Mouse (Mus musculus) myocyte (in vitro differentiated cells): ENCODE results near the gene Ctnnal1.

ENCODE experiments used
- CEBPB ChIP-seq: IDR thresholded peaks from 2 replicates; pipeline ENCODE4 v1.6.1; 2011; ENCODE audit warnings: mild to moderate bottlenecking, moderate library complexity; ENCODE audit not compliant: poor library complexity, insufficient read depth, severe bottlenecking
- E2F4 ChIP-seq: IDR thresholded peaks from one replicate; pipeline ENCODE4 v1.6.1; 2011; ENCODE audit warnings: mild to moderate bottlenecking, control low read depth, moderate library complexity; ENCODE audit not compliant: insufficient read depth
- MAX ChIP-seq: IDR thresholded peaks from one replicate; pipeline ENCODE4 v1.6.1; 2011; ENCODE audit warnings: low read depth, mild to moderate bottlenecking, control low read depth
- MYOD1 ChIP-seq, 3 experiments: IDR thresholded peaks; one replicate each; pipeline ENCODE4 v1.6.1; 2011; ENCODE audit warnings: control low read depth in 2 of 3, low read depth in 2 of 3, mild to moderate bottlenecking in 2 of 3, moderate library complexity in 1 of 3; ENCODE audit not compliant: insufficient read length in 2 of 3, control insufficient read depth in 1 of 3
- MYOG ChIP-seq, 3 experiments: IDR thresholded peaks; one replicate each; pipeline ENCODE4 v1.6.1; 2011; ENCODE audit warnings: control low read depth in 2 of 3, low read depth in 2 of 3, mild to moderate bottlenecking in 2 of 3; ENCODE audit not compliant: insufficient read length in 2 of 3, control insufficient read depth in 1 of 3, insufficient read depth in 1 of 3
- POLR2A ChIP-seq: IDR thresholded peaks from one replicate; pipeline ENCODE4 v1.6.1; 2011; ENCODE audit warnings: low read depth, mild to moderate bottlenecking, control low read depth, moderate library complexity; ENCODE audit not compliant: insufficient read length
- POLR2AphosphoS2 ChIP-seq: IDR thresholded peaks from one replicate; pipeline ENCODE4 v1.6.1; 2011; ENCODE audit warnings: low read depth, control low read depth; ENCODE audit not compliant: insufficient read length
- SRF ChIP-seq: IDR thresholded peaks from one replicate; pipeline ENCODE4 v1.6.1; 2011; ENCODE audit warnings: low read depth; ENCODE audit not compliant: control insufficient read depth, insufficient read length
- TCF12 ChIP-seq: IDR thresholded peaks from one replicate; pipeline ENCODE4 v1.6.1; 2011; ENCODE audit warnings: mild to moderate bottlenecking, control low read depth; ENCODE audit not compliant: poor library complexity, insufficient read depth, severe bottlenecking
- TCF3 ChIP-seq: IDR thresholded peaks from one replicate; pipeline ENCODE4 v1.6.1; 2011; ENCODE audit warnings: low read depth, control low read depth; ENCODE audit not compliant: insufficient read length
- USF1 ChIP-seq: IDR thresholded peaks from one replicate; pipeline ENCODE4 v1.6.1; 2011; ENCODE audit warnings: low read depth, mild to moderate bottlenecking, control low read depth, moderate library complexity

GRCm38 (mm10) chr4:56909568-56909967, 44.6 kb upstream of the Ctnnal1 start:
- TF ChIP-seq POLR2A (no peak), USF1 (no peak), CEBPB (no peak), MYOD1 (IDR thresholded peaks at IDR 0.05; ENCODE audit: control insufficient read depth in 1 of 3, insufficient read length in 2 of 3, low read depth in 2 of 3) (no peak), MYOG (IDR thresholded peaks at IDR 0.05; ENCODE audit: control insufficient read depth in 1 of 3, insufficient read depth in 1 of 3, insufficient read length in 2 of 3, low read depth in 2 of 3) (no peak), MAX (no peak), E2F4 (no peak), SRF (no peak), POLR2AphosphoS2 (no peak), TCF12 (no peak), TCF3 (no peak)
